Mouse (Mus musculus) liver, embryonic 13.5 days (tissue): ENCODE measurements around the gene Cdk5r1. TPM values are rescaled to one million over a fixed set of nuclear protein-coding genes. Genes with fewer than 3 reads are reported as not detected.
A peak's percentile ranks its signal among the peaks of the same experiment; 100 is the strongest.

ENCODE experiments used
- ATAC-seq: fragments of 200-750 bp; cut with Nextera tagmentation; 2 replicates; pipeline ENCODE4 v1.8.0; 2017; ENCODE audit warnings: low read depth, mild to moderate bottlenecking, moderate number of reproducible peaks, moderate library complexity
- DNase-seq: peaks from one replicate; pipeline ENCODE4 v3.0.0; 2022
- H3K27ac ChIP-seq: fragments of 300-500 bp; sonication (generic); 2 replicates; pipeline ENCODE4 v1.5.1; 2015; ENCODE audit warnings: moderate library complexity, mild to moderate bottlenecking, inconsistent platforms
- H3K27me3 ChIP-seq: fragments of 300-500 bp; sonication (generic); 2 replicates; pipeline ENCODE4 v1.6.1; 2015; ENCODE audit warnings: mild to moderate bottlenecking, inconsistent platforms
- H3K36me3 ChIP-seq: fragments of 300-500 bp; sonication (generic); 2 replicates; pipeline ENCODE4 v1.6.1; 2015; ENCODE audit warnings: mild to moderate bottlenecking, inconsistent platforms
- H3K4me1 ChIP-seq: fragments of 300-500 bp; sonication (generic); replicated peaks from 2 replicates; pipeline ENCODE4 v1.6.1; 2015; ENCODE audit warnings: inconsistent platforms
- H3K4me2 ChIP-seq: fragments of 300-500 bp; sonication (generic); 2 replicates; pipeline ENCODE4 v1.6.1; 2015; ENCODE audit warnings: inconsistent platforms, mild to moderate bottlenecking, moderate library complexity
- H3K4me3 ChIP-seq: fragments of 300-500 bp; sonication (generic); replicated peaks from 2 replicates; pipeline ENCODE4 v1.5.1; 2015; ENCODE audit warnings: mild to moderate bottlenecking, inconsistent platforms
- H3K9ac ChIP-seq: fragments of 300-500 bp; sonication (generic); 2 replicates; pipeline ENCODE4 v1.6.1; 2015; ENCODE audit warnings: mild to moderate bottlenecking, inconsistent platforms
- H3K9me3 ChIP-seq: fragments of 300-500 bp; sonication (generic); replicated peaks from 2 replicates; pipeline ENCODE4 v1.6.1; 2016; ENCODE audit warnings: inconsistent platforms
- WGBS: fragments of 180-500 bp; shearing (Covaris S2); methylation state at CpG from one replicate; pipeline ENCODE4 v1.1.7; 2015; ENCODE audit not compliant: insufficient replicate concordance; 5-methylcytosine and 5-hydroxymethylcytosine counted together
- polyA plus RNA-seq: library from polyadenylated mRNA; unstranded; fragments of >200 nt; fragmentation: Nextera tagmentation; extraction: Ambion mirVana; gene quantifications from 2 replicates; pipeline ENCODE4 v1.2.1, GENCODE M21; 2015

The Cdk5r1 gene
- polyA plus RNA-seq, 1 experiment from 2014 or later: 0.41 TPM

DNA sequence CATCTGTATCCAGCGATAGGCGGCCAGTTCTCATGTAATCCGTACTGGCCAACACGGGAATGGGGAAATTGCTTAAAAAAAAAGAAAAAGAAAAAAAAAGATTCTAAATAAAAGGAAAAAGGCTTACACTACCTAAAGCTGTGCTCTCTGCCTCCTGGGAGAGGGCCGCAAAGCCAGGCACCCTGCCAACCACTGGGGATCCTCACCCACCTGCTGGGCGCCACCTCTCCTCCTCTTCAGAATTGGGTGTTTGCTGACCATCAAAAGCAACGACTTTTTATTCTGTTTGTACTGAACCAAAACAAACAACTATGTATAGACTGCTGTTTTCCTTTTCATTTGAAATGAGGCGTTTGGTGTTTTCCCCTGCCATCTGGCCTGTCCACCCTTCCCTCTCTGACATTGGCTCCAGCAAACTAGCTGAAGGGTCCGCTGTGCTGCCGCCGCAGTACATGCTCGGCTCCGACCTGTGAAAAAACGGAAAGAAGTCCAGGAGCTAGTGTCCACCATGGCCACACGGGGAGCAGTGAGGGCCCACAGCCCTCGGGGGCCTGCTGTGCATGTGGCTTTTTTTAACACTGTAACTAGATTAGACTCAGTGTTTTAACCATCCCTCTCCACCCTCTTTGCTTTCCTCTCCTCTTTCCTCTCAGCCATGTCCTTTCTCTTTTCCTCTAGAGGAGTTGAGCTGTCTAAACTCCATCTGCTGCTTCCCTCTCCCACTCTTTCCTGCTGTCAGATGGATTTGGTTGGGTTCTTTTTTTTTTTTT is 4.8 kb upstream of the Cdk5r1 start:
- no peak overlapping the region for H3K27ac ChIP-seq
- H3K4me2 ChIP-seq: no peak overlapping the region
- H3K36me3 ChIP-seq: peaks cover 73% of the 10 kb centered on the region
- H3K4me1 ChIP-seq: peaks cover 16% of the 10 kb centered on the region
- DNase-seq: no peak
- H3K4me3 ChIP-seq: no peak overlapping the region
- WGBS: 81% methylated on average over 16 of the region's 16 CpGs
- no peak overlapping the region for H3K9ac ChIP-seq
- no peaks in the 10 kb centered on the region for H3K9me3 ChIP-seq
- H3K27me3 ChIP-seq: no peaks in the 10 kb centered on the region
- no peak for ATAC-seq

GRCm38 (mm10) chr11:80474175-80474691 is 2.6 kb upstream of the Cdk5r1 start:
- 37% methylated on average over 2 of the region's 2 CpGs for WGBS
- Histone ChIP-seq H3K9me3 (no peaks in the 10 kb centered on the region), H3K4me2 (no peak overlapping the region), H3K36me3 (peaks cover 56% of the 10 kb centered on the region), H3K9ac (no peak overlapping the region), H3K4me1 (peaks cover 33% of the 10 kb centered on the region), H3K27me3 (peaks cover 16% of the 10 kb centered on the region), H3K4me3 (no peak overlapping the region), H3K27ac (no peak overlapping the region)
- no peak for ATAC-seq
- no peak for DNase-seq

GRCm38 (mm10) chr11:80474846-80475245 is 2.0 kb upstream of the Cdk5r1 start:
- Histone ChIP-seq H3K4me3 (no peak overlapping the region), H3K27ac (no peak overlapping the region), H3K27me3 (peaks cover 16% of the 10 kb centered on the region), H3K4me2 (no peak overlapping the region), H3K9me3 (no peaks in the 10 kb centered on the region), H3K9ac (no peak overlapping the region), H3K4me1 (peaks cover 36% of the 10 kb centered on the region), H3K36me3 (peaks cover 50% of the 10 kb centered on the region)
- no peak for ATAC-seq
- DNase-seq: no peak
- 92% methylated on average over 11 of the region's 11 CpGs for WGBS

GRCm38 (mm10) chr11:80475544-80475943 is 1.3 kb upstream of the Cdk5r1 start:
- no peaks in the 10 kb centered on the region for H3K9me3 ChIP-seq
- WGBS: 76% methylated on average over 9 of the region's 9 CpGs
- peaks cover 43% of the 10 kb centered on the region for H3K36me3 ChIP-seq
- H3K4me1 ChIP-seq: peaks cover 36% of the 10 kb centered on the region
- no peak overlapping the region for H3K4me3 ChIP-seq
- H3K27ac ChIP-seq: no peak overlapping the region
- DNase-seq (no peak), ATAC-seq (no peak)
- H3K4me2 ChIP-seq: peak overlapping the region; percentile 99; the same call in 1 of the 2 replicates
- no peak overlapping the region for H3K9ac ChIP-seq
- peaks cover 16% of the 10 kb centered on the region for H3K27me3 ChIP-seq

DNA sequence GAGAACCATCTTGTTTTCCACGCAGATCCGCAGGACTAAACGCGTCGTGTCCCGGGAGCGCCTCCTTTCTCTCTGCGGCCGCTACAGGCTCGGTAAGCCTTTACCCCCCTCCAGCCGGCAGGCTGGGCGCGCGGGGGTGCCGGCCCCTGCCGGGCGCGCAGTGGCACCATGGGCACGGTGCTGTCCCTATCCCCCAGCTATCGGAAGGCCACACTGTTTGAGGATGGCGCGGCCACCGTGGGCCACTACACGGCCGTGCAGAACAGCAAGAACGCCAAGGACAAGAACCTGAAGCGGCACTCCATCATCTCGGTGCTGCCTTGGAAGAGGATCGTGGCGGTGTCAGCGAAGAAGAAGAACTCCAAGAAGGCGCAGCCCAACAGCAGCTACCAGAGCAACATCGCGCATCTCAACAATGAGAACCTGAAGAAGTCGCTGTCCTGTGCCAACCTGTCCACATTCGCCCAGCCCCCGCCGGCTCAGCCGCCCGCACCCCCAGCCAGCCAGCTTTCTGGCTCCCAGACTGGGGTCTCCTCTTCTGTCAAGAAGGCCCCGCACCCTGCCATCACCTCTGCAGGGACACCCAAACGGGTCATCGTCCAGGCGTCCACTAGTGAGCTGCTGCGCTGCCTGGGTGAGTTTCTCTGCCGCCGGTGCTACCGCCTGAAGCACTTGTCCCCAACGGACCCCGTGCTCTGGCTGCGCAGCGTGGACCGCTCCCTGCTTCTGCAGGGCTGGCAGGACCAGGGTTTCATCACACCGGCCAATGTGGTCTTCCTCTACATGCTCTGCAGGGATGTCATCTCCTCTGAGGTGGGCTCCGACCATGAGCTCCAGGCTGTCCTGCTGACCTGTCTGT is 747 bp downstream of the Cdk5r1 start:
- peaks cover 23% of the 10 kb centered on the region for H3K36me3 ChIP-seq
- peaks cover 36% of the 10 kb centered on the region for H3K4me1 ChIP-seq
- peak overlapping the region; percentile 99 for H3K4me2 ChIP-seq
- H3K9ac ChIP-seq: peak overlapping the region; percentile 76
- 25% methylated on average over 54 of the region's 55 CpGs for WGBS
- H3K27ac ChIP-seq: no peak overlapping the region
- H3K4me3 ChIP-seq: peak overlapping the region; percentile 72
- DNase-seq (no peak), ATAC-seq (peak; percentile 3)
- H3K27me3 ChIP-seq: peaks cover 16% of the 10 kb centered on the region
- no peaks in the 10 kb centered on the region for H3K9me3 ChIP-seq

- WGBS: 76% methylated on average over 14 of the region's 14 CpGs
- peak overlapping the region; percentile 99; the same call in 1 of the 2 replicates for H3K4me2 ChIP-seq
Observed at GRCm38 (mm10) chr11:80478694-80479412, 2.0 kb downstream of the Cdk5r1 start.

GRCm38 (mm10) chr11:80479425-80479824 is 2.6 kb downstream of the Cdk5r1 start:
- Histone ChIP-seq H3K4me3 (no peak overlapping the region), H3K4me1 (peaks cover 36% of the 10 kb centered on the region), H3K9me3 (no peaks in the 10 kb centered on the region), H3K9ac (no peak overlapping the region), H3K27me3 (peaks cover 20% of the 10 kb centered on the region), H3K4me2 (no peak overlapping the region), H3K36me3 (peaks cover 6% of the 10 kb centered on the region), H3K27ac (no peak overlapping the region)
- ATAC-seq (no peak), DNase-seq (no peak)
- 64% methylated on average over 5 of the region's 5 CpGs for WGBS

More at GRCm38 (mm10) chr11:80478694-80479412, 2.0 kb downstream of the Cdk5r1 start:
- no peak overlapping the region; the same call in 1 of the 2 replicates for H3K4me3 ChIP-seq
- no peak for DNase-seq
- no peak overlapping the region for H3K27ac ChIP-seq
- H3K36me3 ChIP-seq: peaks cover 12% of the 10 kb centered on the region
- H3K9ac ChIP-seq: no peak overlapping the region
- H3K4me1 ChIP-seq: peaks cover 36% of the 10 kb centered on the region
- H3K9me3 ChIP-seq: no peaks in the 10 kb centered on the region
- H3K27me3 ChIP-seq: peaks cover 20% of the 10 kb centered on the region
- ATAC-seq: no peak

DNA sequence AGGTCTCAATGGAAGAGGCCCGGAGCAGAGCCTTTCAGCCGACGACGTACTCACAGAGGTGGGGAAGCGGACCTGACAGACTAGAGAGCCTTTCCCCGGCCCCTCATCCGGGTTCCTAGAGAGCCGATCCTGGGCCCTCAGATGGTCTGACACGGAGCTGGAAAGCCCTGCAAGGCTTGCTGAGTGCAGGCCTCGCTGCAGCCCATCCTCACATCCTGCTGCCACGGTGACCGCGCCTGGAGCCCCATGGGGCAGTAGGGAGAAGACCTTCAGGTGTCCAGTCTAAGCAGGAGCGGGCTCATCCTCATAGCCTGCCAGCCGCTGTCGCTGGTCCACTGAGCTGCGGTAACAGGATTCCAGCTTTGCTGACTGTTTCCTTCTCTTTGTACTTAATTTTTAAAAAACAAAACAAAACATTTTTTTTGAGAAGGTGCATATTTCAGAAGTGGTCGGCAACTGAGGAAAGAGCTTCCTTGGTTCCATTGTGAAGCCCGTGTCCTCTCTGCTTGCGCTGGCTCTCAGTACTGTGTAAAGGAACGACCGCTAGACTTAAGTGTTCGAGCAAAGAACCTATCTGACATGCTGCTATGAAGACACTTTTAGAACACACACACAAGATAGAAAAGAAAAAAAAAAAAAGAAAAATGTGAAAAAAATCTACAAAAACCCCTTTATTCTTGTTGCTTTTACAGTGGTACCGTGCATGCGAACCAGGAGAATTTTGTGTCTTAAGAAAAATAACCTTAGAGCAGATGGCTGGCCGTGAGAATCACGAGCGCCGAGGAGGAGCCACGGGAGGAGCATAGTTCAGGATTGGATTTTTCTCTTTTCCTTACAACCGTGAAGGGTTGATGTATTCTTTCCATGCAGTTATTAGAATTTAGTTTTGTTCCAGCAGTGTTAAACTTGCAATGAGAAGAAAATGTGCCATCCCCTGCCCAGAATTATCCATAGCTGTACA is 3.4 kb downstream of the Cdk5r1 start:
- Histone ChIP-seq H3K9me3 (no peaks in the 10 kb centered on the region), H3K36me3 (peaks cover 5% of the 10 kb centered on the region; the same call in 1 of the 2 replicates), H3K27me3 (peaks cover 20% of the 10 kb centered on the region), H3K9ac (no peak overlapping the region), H3K27ac (no peak overlapping the region), H3K4me3 (no peak overlapping the region), H3K4me1 (peaks cover 36% of the 10 kb centered on the region), H3K4me2 (no peak overlapping the region)
- 80% methylated on average over 31 of the region's 31 CpGs for WGBS
- no peak for ATAC-seq
- no peak for DNase-seq

DNA sequence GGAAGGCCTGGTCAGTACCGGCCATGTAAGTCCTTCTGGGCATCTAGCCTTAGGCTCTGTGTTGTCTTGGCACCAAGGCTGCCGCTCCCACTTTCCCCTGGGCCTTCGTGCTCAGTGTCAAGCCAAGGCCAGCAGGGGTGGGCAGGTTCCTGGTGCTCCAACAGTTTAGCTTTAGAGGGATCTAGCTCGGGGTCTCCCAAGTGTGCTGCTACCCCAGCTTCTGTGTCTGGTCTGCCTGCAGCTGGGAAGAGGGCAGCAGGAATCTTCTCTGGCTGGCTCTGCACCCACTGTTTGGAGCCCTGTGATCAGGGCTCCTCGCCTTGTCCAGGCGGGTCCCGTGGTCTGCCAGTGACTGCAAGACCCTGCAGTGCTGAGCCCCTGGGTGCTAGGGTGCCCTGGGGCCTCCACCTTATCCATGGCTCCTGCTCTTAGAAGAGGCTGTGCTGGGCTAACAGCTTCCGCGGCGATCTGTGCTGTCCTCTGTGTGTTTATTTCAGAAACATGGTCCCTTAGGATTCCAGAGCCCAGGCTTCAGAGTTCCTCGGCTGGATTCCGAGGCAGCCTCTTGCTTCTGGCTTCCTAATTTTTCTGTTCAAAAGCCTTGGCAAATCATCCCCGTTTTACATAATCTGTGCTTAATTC is 4.7 kb downstream of the Cdk5r1 start:
- Histone ChIP-seq H3K4me1 (peaks cover 23% of the 10 kb centered on the region), H3K27me3 (peaks cover 20% of the 10 kb centered on the region), H3K4me2 (no peak overlapping the region), H3K36me3 (peaks cover 5% of the 10 kb centered on the region; the same call in 1 of the 2 replicates), H3K4me3 (no peak overlapping the region), H3K27ac (no peak overlapping the region), H3K9ac (no peak overlapping the region), H3K9me3 (no peaks in the 10 kb centered on the region)
- DNase-seq: no peak
- 75% methylated on average over 13 of the region's 13 CpGs for WGBS
- ATAC-seq: no peak

- no peak for DNase-seq
- no peak for ATAC-seq
- Histone ChIP-seq H3K4me3 (no peak overlapping the region), H3K4me1 (peaks cover 20% of the 10 kb centered on the region), H3K27me3 (peaks cover 20% of the 10 kb centered on the region), H3K4me2 (no peak overlapping the region), H3K9me3 (no peaks in the 10 kb centered on the region), H3K27ac (no peak overlapping the region), H3K36me3 (peaks cover 5% of the 10 kb centered on the region; the same call in 1 of the 2 replicates), H3K9ac (no peak overlapping the region)
- WGBS: 74% methylated on average over 10 of the region's 10 CpGs
Observed at GRCm38 (mm10) chr11:80482347-80482746, 5.5 kb downstream of the Cdk5r1 start.
